Mouse (Mus musculus) forebrain, embryonic 14.5 days (tissue): ENCODE measurements around the gene Ap2b1. TPM values are rescaled to one million over a fixed set of nuclear protein-coding genes. Genes with fewer than 3 reads are reported as not detected.
"Not testable (repeated sequence)": the region's sequence is repeated elsewhere in the genome, so short reads cannot be mapped to it uniquely, and the experiment has no call there.

Source experiments
- ATAC-seq: fragments of 200-750 bp; cut with Nextera tagmentation; 2 replicates; pipeline ENCODE4 v1.8.0; 2017; ENCODE audit warnings: mild to moderate bottlenecking, moderate library complexity
- DNase-seq: peaks from one replicate; pipeline ENCODE4 v3.0.0-alpha.2; 2015; ENCODE audit warnings: low spot score
- H3K27ac ChIP-seq: fragments of 300-500 bp; sonication (generic); 2 replicates; pipeline ENCODE4 v1.5.1; 2014; ENCODE audit warnings: low read depth, mild to moderate bottlenecking, control low read depth, low read length, moderate library complexity
- H3K27me3 ChIP-seq: fragments of 300-500 bp; sonication (generic); replicated peaks from 2 replicates; pipeline ENCODE4 v1.6.1; 2014; ENCODE audit warnings: low read length, control low read depth, mixed read lengths; ENCODE audit not compliant: control insufficient read depth, insufficient read depth
- H3K36me3 ChIP-seq: fragments of 300-500 bp; sonication (generic); 2 replicates; pipeline ENCODE4 v1.6.1; 2014; ENCODE audit warnings: low read length, control low read depth; ENCODE audit not compliant: control insufficient read depth, insufficient read depth
- H3K4me1 ChIP-seq: fragments of 300-500 bp; sonication (generic); 2 replicates; pipeline ENCODE4 v1.6.1; 2014; ENCODE audit warnings: antibody characterized with exemption, low read length, control low read depth; ENCODE audit not compliant: control insufficient read depth, insufficient read depth
- H3K4me2 ChIP-seq: fragments of 300-500 bp; sonication (generic); 2 replicates; pipeline ENCODE4 v1.6.1; 2014; ENCODE audit warnings: mild to moderate bottlenecking, control low read depth, low read length
- H3K4me3 ChIP-seq: fragments of 300-500 bp; sonication (generic); 2 replicates; pipeline ENCODE4 v1.5.1; 2014; ENCODE audit warnings: low read depth, low read length, control low read depth
- H3K9ac ChIP-seq: fragments of 300-500 bp; sonication (generic); 2 replicates; pipeline ENCODE4 v1.6.1; 2014; ENCODE audit warnings: mild to moderate bottlenecking, low read length, control low read depth, moderate library complexity
- H3K9me3 ChIP-seq: fragments of 300-500 bp; sonication (generic); replicated peaks from 2 replicates; pipeline ENCODE4 v1.6.1; 2016; ENCODE audit warnings: low read length, control low read depth, mixed read lengths; ENCODE audit not compliant: control insufficient read depth
- WGBS: fragments of 180-500 bp; shearing (Covaris S2); extraction: QIAGEN DNeasy Blood & Tissue Kit; methylation state at CpG from one replicate; pipeline ENCODE4 v1.1.7; 2014; 5-methylcytosine and 5-hydroxymethylcytosine counted together
- polyA plus RNA-seq: library from polyadenylated mRNA; unstranded; fragments of >200 nt; fragmentation: Nextera tagmentation; extraction: Ambion mirVana; gene quantifications from 2 replicates; pipeline ENCODE4 v1.2.1, GENCODE M21; 2014

Gene Ap2b1
- polyA plus RNA-seq, 1 experiment from 2014 or later = 107 TPM

DNA sequence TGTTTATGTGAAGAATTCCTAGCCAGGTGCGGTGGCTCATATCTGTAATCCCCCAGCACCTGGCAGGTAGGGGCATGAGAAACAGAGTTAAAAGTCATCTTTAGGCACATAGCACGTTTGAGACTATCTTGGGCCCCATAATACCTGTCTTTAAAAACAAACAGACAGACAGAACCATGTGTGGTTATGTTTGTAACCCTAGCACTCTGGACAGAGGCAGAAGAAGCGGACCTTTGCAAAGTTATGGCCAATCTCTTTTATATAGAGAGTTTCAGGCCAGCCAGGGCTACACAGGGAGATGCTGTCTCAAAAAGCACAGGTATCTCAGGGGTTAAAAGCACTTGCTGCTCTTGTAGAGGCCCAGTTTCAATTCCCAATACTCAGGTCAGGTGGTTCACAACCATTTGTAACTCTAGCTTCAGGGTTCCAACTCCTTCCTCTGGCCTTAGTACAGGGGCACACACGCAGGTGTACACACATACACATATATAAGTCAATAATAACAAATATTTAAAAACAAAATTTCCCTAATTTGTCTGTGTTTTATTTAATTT lies 8.0 kb downstream of the Ap2b1 start:
- Histone ChIP-seq H3K9me3 (no peaks in the 10 kb centered on the region), H3K4me3 (no peak overlapping the region), H3K36me3 (peaks cover 18% of the 10 kb centered on the region), H3K4me1 (peaks cover 13% of the 10 kb centered on the region), H3K27me3 (no peaks in the 10 kb centered on the region), H3K9ac (no peak overlapping the region), H3K4me2 (no peak overlapping the region), H3K27ac (no peak overlapping the region)
- ATAC-seq (no peak), DNase-seq (no peak)
- WGBS = 84% methylated on average over 4 of the region's 4 CpGs

DNA sequence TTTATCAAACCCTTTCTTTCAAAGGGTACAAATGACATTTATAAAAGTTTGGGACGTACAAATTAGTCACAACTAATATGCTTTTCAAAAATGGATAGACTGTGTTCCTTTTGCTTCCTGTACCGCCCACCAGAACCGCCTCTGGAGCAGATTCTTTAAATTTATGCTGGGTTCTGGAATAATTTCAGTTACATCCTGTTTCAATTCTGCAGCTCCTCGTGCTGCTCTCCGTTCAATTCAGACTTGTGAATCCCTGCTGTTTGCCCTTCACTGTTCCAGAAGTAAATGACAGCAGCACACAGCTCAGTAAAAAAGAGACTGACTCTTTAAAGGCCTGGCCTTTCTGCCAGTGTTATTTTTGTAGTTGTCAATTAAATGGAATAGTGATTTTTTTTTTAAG lies 13.6 kb downstream of the Ap2b1 start:
- no peak overlapping the region for H3K27ac ChIP-seq
- H3K4me3 ChIP-seq = no peak overlapping the region
- H3K4me2 ChIP-seq = no peak overlapping the region
- H3K4me1 ChIP-seq = no peaks in the 10 kb centered on the region
- no peaks in the 10 kb centered on the region for H3K9me3 ChIP-seq
- no peak overlapping the region for H3K9ac ChIP-seq
- H3K36me3 ChIP-seq = peaks cover 28% of the 10 kb centered on the region
- ATAC-seq (no peak), DNase-seq (no peak)
- 68% methylated on average over 5 of the region's 5 CpGs for WGBS
- no peaks in the 10 kb centered on the region for H3K27me3 ChIP-seq

DNA sequence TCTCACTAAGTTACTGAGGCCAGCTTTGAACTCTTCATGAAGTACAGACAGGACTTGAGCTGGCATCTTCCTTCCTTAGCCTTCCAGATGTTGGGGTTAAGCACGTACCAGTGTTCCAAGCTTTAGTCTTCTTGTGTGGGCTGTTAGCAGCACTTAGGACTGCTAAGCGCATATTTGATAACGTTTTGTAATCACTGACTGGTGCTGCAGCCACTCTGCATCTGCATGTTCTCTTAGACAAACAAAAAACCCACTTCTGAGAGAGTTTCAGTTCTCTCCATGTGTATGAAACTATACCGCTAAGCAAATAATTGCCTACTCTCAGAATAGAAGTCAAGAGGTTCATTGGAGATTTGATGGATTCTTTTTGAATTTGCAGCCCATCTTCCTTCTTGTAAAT lies 20.2 kb downstream of the Ap2b1 start:
- Histone ChIP-seq H3K27ac (no peak overlapping the region), H3K9me3 (no peaks in the 10 kb centered on the region), H3K4me3 (no peak overlapping the region), H3K27me3 (no peaks in the 10 kb centered on the region), H3K9ac (no peak overlapping the region), H3K4me1 (no peaks in the 10 kb centered on the region), H3K36me3 (peaks cover 56% of the 10 kb centered on the region), H3K4me2 (no peak overlapping the region)
- DNase-seq (no peak), ATAC-seq (no peak)
- WGBS = 90% methylated on average over 4 of the region's 4 CpGs

DNA sequence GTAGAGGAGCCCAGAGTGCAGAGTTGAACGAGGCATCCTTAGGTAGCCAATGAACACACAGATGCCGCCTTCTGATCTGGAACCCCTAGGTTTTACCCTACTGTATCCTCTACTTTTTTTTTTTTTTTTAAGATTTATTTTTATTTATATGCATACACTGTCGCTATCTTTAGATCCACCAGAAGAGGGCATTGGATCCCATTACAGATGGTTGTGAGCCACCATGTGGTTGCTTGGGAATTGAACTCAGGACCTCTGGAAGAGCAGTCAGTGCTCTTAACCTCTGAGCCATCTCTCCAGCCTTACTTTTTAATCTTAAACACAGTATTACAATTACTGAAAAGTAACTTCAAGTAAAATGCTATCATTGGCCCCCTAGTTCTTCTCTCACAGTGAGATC lies 27.9 kb downstream of the Ap2b1 start:
- ATAC-seq, H3K4me1 ChIP-seq, H3K27ac ChIP-seq, H3K9ac ChIP-seq, H3K27me3 ChIP-seq, DNase-seq, H3K4me2 ChIP-seq, H3K4me3 ChIP-seq, H3K9me3 ChIP-seq: not testable (repeated sequence)
- H3K36me3 ChIP-seq = peaks cover 73% of the 10 kb centered on the region
- WGBS = 90% methylated on average over 3 of the region's 3 CpGs

DNA sequence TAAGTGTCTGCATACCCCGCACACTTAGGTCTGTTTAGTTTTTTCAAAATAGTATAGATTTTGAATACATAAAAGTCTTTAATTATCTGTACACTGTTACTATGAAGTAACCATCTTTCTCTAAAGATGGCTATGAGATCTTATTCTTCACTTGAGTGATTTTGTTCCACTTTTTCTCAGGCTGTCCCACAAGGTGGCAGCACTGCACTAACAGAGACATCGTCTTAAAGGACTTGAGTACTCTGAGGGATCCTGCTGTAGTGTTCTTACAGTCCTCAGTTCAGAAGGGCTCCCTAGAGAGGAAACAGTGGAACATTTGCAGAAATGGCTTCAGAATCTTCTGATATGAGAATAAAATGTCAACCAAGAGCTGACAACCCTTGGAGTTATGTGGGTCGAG lies 28.6 kb downstream of the Ap2b1 start:
- Histone ChIP-seq H3K9me3 (no peaks in the 10 kb centered on the region), H3K9ac (no peak overlapping the region), H3K4me3 (no peak overlapping the region), H3K36me3 (peaks cover 67% of the 10 kb centered on the region), H3K4me2 (no peak overlapping the region), H3K4me1 (no peaks in the 10 kb centered on the region), H3K27me3 (no peaks in the 10 kb centered on the region), H3K27ac (no peak overlapping the region)
- 64% methylated on average over 3 of the region's 3 CpGs for WGBS
- ATAC-seq = no peak
- DNase-seq = peak; percentile 85

DNA sequence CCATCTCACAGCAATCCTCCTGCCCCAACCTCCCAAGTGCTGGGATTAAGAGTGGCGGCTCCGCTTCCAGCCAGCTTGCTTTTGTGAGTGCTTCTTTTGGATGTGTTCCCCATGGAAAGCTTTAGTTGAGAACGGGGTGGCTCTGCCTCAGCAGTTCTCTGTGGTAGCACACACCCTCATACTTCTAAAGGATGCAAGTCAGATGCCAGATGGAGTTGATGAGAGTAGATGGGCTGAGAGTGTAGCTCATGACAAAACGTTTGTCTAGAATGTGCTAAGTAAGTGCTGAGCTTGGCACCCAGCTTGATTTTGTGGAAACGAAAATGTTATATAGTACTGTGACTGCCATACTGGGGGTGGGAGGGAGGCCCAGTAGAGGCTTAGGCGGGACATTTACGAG lies 37.0 kb downstream of the Ap2b1 start:
- 89% methylated on average over 7 of the region's 7 CpGs for WGBS
- DNase-seq (no peak), ATAC-seq (no peak)
- Histone ChIP-seq H3K27me3 (no peaks in the 10 kb centered on the region), H3K9me3 (no peaks in the 10 kb centered on the region), H3K4me2 (no peak overlapping the region), H3K27ac (no peak overlapping the region), H3K9ac (no peak overlapping the region), H3K4me3 (no peak overlapping the region), H3K4me1 (no peaks in the 10 kb centered on the region), H3K36me3 (peaks cover 70% of the 10 kb centered on the region)

DNA sequence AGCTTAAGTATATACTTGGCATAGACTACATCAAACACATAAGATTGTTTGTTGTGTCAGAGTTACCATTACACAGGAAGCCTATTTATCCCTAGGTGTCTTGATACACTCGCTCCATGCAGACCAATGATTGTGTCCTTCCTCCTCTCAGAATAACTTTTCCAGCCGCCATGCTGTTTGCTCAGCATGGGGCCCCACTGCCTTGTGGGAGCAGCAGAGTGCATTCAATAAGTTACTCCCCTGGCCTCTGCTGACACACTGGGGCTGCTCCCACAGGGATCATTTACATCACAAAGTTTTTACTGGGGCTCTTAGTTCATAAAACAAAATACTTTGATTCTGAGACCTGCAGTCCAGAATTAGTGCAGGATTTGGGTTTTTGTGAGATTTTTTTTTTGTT lies 40.9 kb downstream of the Ap2b1 start:
- Histone ChIP-seq H3K9ac (no peak overlapping the region), H3K36me3 (peaks cover 79% of the 10 kb centered on the region), H3K4me1 (no peaks in the 10 kb centered on the region), H3K9me3 (no peaks in the 10 kb centered on the region), H3K4me3 (no peak overlapping the region), H3K27ac (no peak overlapping the region), H3K4me2 (no peak overlapping the region), H3K27me3 (no peaks in the 10 kb centered on the region)
- 26% methylated on average over 2 of the region's 2 CpGs for WGBS
- ATAC-seq = no peak
- no peak for DNase-seq

DNA sequence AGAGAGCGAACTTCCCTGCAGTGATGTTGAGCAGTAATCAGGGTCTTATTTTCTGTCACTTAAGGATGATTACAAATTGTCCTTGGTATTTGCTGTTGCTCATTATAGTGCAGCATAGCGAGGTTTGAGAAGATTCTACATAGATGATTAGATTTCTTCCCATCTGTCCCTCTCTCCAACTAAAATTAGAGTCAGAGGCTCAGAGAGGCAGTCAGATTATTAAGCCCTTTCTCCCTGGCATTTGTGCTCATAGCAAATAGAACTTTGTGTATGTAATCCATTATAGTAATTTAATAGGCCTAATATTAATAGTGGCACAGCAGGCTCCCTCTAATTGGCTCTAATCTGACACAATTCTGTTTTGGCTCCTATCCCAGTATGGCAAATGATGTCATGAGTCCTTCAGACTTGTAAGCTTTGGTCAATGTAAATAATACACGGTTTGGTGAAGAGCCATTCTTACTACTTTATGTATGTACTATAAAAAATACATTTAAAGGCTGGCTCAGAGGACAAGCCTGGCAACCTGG lies 43.0 kb downstream of the Ap2b1 start:
- H3K4me1 ChIP-seq = no peaks in the 10 kb centered on the region
- H3K9me3 ChIP-seq = no peaks in the 10 kb centered on the region
- ATAC-seq = no peak
- 38% methylated on average over 3 of the region's 3 CpGs for WGBS
- no peak overlapping the region for H3K9ac ChIP-seq
- no peak overlapping the region for H3K4me3 ChIP-seq
- no peaks in the 10 kb centered on the region for H3K27me3 ChIP-seq
- DNase-seq = peak; percentile 49
- H3K4me2 ChIP-seq = no peak overlapping the region
- H3K36me3 ChIP-seq = peaks cover 75% of the 10 kb centered on the region
- no peak overlapping the region for H3K27ac ChIP-seq

DNA sequence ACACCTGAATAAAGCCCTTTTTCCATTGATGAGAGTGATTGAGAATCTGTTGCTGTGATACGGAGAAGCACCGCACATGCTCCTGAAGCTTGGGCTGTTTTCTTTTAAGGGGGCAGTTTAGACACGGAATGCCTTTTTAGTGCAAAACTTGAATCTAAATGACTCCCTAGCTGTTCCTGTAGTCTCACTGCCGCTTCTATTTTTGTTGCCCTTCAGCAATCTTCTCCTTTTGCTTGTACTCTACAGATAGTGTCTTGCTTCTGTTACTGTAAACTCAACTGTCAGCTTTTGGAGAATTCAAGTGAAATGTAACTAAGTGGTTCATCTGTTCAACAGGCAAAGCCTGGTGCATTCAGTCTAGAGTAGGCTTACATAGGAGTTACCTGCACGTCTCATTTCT lies 56.6 kb downstream of the Ap2b1 start:
- WGBS = 39% methylated on average over 5 of the region's 5 CpGs
- Histone ChIP-seq H3K27ac (no peak overlapping the region), H3K4me2 (no peak overlapping the region), H3K27me3 (no peaks in the 10 kb centered on the region), H3K9ac (no peak overlapping the region), H3K36me3 (peaks cover 44% of the 10 kb centered on the region), H3K4me1 (no peaks in the 10 kb centered on the region), H3K4me3 (no peak overlapping the region), H3K9me3 (no peaks in the 10 kb centered on the region)
- no peak for ATAC-seq
- DNase-seq = no peak
